Comparison of ENCODE assay signal across 9 mouse cellular contexts in the genomic region with DNA sequence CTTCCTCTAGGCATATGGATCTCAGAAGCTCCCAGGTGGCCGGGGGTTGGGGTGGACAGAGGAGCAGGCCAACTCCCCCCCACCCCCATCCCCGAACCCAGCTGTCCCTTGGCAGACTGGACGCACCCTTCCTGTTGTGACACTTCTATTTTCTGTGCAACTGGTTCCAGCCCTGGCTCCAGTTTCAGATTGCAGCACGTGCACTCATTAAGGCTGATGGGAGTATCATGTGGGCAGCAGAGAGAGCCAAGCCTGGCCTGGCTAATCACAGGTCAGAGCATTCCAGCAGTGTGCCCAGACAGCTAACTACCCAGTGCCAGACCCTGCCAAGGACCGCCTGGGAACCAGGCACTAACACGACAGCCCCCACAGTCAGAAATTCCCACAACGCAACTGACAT. TPM values are rescaled to one million over a fixed set of nuclear protein-coding genes. Genes with fewer than 3 reads are reported as not detected.
A peak's percentile ranks its signal among the peaks of the same experiment; 100 is the strongest.
DNase-seq lines count a peak whose midpoint lies in the region; ATAC-seq lines count a peak whose summit lies in the region.
"Had no signal": no experiment of that assay in that cellular context is flagged by ENCODE, and none has a peak within 500 bp of the region (broad histone marks: within the 10 kb centered on the region; RNA-seq: fewer than 3 reads in every experiment).

No protein-coding gene starts in this region.

- no peak overlapping the region for H3K27ac ChIP-seq in hindbrain, embryonic 14.5 days
- H3K27ac ChIP-seq in hindbrain, embryonic 13.5 days, result no peak overlapping the region
- H3K27ac ChIP-seq: stomach, postnatal 0 days had no signal

- no peak overlapping the region for H3K4me2 ChIP-seq in hindbrain, embryonic 14.5 days (replicated peaks)
- no peak overlapping the region for H3K4me2 ChIP-seq in hindbrain, embryonic 13.5 days

- intact Hi-C loops in heart, postnatal 14 days (cut with DNase I), result no loop called here

- no peak overlapping the region for H3K4me3 ChIP-seq in hindbrain, embryonic 14.5 days (replicated peaks; ENCODE audit: low read length)
- H3K4me3 ChIP-seq in hindbrain, embryonic 13.5 days, result no peak overlapping the region

- 79% methylated on average over 7 of the region's 7 CpGs for WGBS in hindbrain, embryonic 14.5 days
- WGBS in hindbrain, embryonic 13.5 days, result 80% methylated on average over 7 of the region's 7 CpGs

- ATAC-seq in hindbrain, embryonic 14.5 days (ENCODE audit: low FRiP score), result peak; percentile 31; the same call in 1 of the 2 replicates
- no peak for ATAC-seq in hindbrain, embryonic 13.5 days (ENCODE audit: low FRiP score)
- ATAC-seq in monocyte, adult 5-6 weeks (replicated peaks; ENCODE audit: insufficient number of reproducible peaks, low FRiP score, low TSS enrichment, poor library complexity, severe bottlenecking), result no peak
- ATAC-seq: Patski had no signal

- DNase-seq in hindbrain, embryonic 14.5 days (ENCODE audit: low spot score), result no peak
- DNase-seq in fibroblast of lung, adult 2 months (ENCODE audit: low read depth), result peak; percentile 94
- DNase-seq in heart, postnatal 14 days, result peak; percentile 63 to 75
- DNase-seq in lung, postnatal 10 days, result peak; percentile 63
- DNase-seq in left cerebral cortex, adult 9 months (ENCODE audit: low spot score in 2 of 2), result no peak

- H3K9me3 ChIP-seq in hindbrain, embryonic 14.5 days (ENCODE audit: control insufficient read depth, low read length), result no peaks in the 10 kb centered on the region
- H3K9me3 ChIP-seq in hindbrain, embryonic 13.5 days, result no peaks in the 10 kb centered on the region

- no peaks in the 10 kb centered on the region for H3K27me3 ChIP-seq in hindbrain, embryonic 14.5 days (ENCODE audit: control insufficient read depth, insufficient read depth, low read length)
- no peaks in the 10 kb centered on the region for H3K27me3 ChIP-seq in hindbrain, embryonic 13.5 days
- H3K27me3 ChIP-seq: Patski had no signal

- H3K36me3 ChIP-seq in hindbrain, embryonic 14.5 days (replicated peaks; ENCODE audit: control insufficient read depth, insufficient read depth), result no peaks in the 10 kb centered on the region
- H3K36me3 ChIP-seq in hindbrain, embryonic 13.5 days, result no peaks in the 10 kb centered on the region

- H3K9ac ChIP-seq in hindbrain, embryonic 14.5 days, result no peak overlapping the region
- no peak overlapping the region for H3K9ac ChIP-seq in hindbrain, embryonic 13.5 days

- H3K4me1 ChIP-seq in hindbrain, embryonic 14.5 days (replicated peaks; ENCODE audit: control insufficient read depth, insufficient read depth, low read length), result no peaks in the 10 kb centered on the region
- H3K4me1 ChIP-seq in hindbrain, embryonic 13.5 days (replicated peaks), result 0 out of 2 replicates have a peak, but pooled peaks cover 6% of the 10 kb centered on the region

RNA-seq across cellular contexts. Expression of a gene that starts 7.1 kb away (rescaled TPM):
- polyA plus RNA-seq in hindbrain, embryonic 14.5 days (2014; fragmentation: Nextera tagmentation; extraction: Ambion mirVana), result 20.5 and 21.5 TPM in 2 replicates
- polyA plus RNA-seq in hindbrain, embryonic 13.5 days (2015; fragmentation: Nextera tagmentation; extraction: Ambion mirVana), result 27.8 and 29.5 TPM in 2 replicates
- total RNA-seq in heart, postnatal 14 days (2021), result 100 to 1,000 TPM; 156 to 165 TPM
- 92.8 to 153 TPM (median 103 TPM) in 3 replicates for total RNA-seq in monocyte, adult 5-6 weeks (2017)

RNA-seq across cellular contexts. Expression of a gene that starts 39.2 kb away (rescaled TPM):
- polyA plus RNA-seq in hindbrain, embryonic 14.5 days (2014; fragmentation: Nextera tagmentation; extraction: Ambion mirVana), result 59.5 and 74.7 TPM in 2 replicates
- 112 and 113 TPM in 2 replicates for polyA plus RNA-seq in hindbrain, embryonic 13.5 days (2015; fragmentation: Nextera tagmentation; extraction: Ambion mirVana)
- 10 to 100 TPM; 43.0 to 43.6 TPM for total RNA-seq in heart, postnatal 14 days (2021)
- 5.0 to 6.9 TPM (median 5.2 TPM) in 3 replicates for total RNA-seq in monocyte, adult 5-6 weeks (2017)

RNA-seq across cellular contexts. Expression of a gene that starts 55.2 kb away (rescaled TPM):
- 0.84 and 1.1 TPM in 2 replicates for polyA plus RNA-seq in hindbrain, embryonic 14.5 days (2014; fragmentation: Nextera tagmentation; extraction: Ambion mirVana)
- 0.63 and 1.5 TPM in 2 replicates for polyA plus RNA-seq in hindbrain, embryonic 13.5 days (2015; fragmentation: Nextera tagmentation; extraction: Ambion mirVana)
- total RNA-seq in heart, postnatal 14 days (2021), result 10 to 100 TPM; 11.2 to 12.9 TPM
- not detected in 3 replicates for total RNA-seq in monocyte, adult 5-6 weeks (2017)

Comparison
In these comparisons a context has a peak if more than half of its experiments do, and no peak if none do; other contexts are left out.
1. DNase-seq: peak in fibroblast of lung, adult 2 months (single experiment), heart, postnatal 14 days (2 of 2) and lung, postnatal 10 days (single experiment); none in hindbrain, embryonic 14.5 days (single experiment) and left cerebral cortex, adult 9 months (0 of 2).
2. RNA of a gene that starts 55.2 kb away (total RNA-seq): 11.2 to 12.9 TPM in heart, postnatal 14 days; not detected in monocyte, adult 5-6 weeks; every median in the first group is over 10 times any median in the second.